Mouse (Mus musculus): ENCODE results near the gene Cfap100. TPM values are rescaled to one million over a fixed set of nuclear protein-coding genes. Genes with fewer than 3 reads are reported as not detected.

Cfap100 gene
- total and polyA plus RNA-seq, 3 experiments, result 0.10 TPM; not detected in 2

DNA sequence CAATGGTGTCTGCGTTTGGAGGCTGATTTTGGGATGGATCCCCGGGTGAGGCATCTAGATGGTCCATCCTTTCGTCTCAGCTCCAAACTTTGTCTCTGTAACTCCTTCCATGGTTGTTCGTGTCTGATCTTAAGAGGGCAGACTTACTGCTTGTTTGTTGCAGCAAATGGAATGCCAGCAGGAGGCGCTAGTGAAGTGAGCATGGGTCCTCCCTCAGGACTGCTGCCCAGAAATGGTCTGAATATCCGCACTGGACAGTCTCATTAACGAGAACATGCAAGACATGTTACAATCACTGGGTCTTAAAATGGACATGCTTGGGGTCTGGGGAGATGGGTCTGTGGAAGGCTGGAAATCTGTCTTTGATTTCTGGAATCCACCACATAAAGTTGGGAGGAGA lies 21.6 kb upstream of the Cfap100 start:
- Histone ChIP-seq H3K27me3 (replicated peaks) (peaks cover 86% of the 10 kb centered on the region), H3K79me2 (replicated peaks; ENCODE audit: control insufficient read depth, extremely low read depth, insufficient read depth, poor library complexity, severe bottlenecking) (no peaks in the 10 kb centered on the region), H3K9ac (ENCODE audit: insufficient read depth, low read depth) (no peak overlapping the region), H3K36me3 (replicated peaks in 1 of 2; ENCODE audit: control insufficient read depth in 1 of 2, insufficient read depth in 1 of 2, low read length in 1 of 2) (no peaks in the 10 kb centered on the region), H3K9me3 (replicated peaks; ENCODE audit: low read length) (no peaks in the 10 kb centered on the region), H3K4me1 (ENCODE audit: control insufficient read depth in 1 of 2, insufficient read depth in 2 of 2) (no peaks in the 10 kb centered on the region), H3K4me3 (replicated peaks in 1 of 3; ENCODE audit: low read depth in 2 of 3, low read length in 2 of 3, poor library complexity in 1 of 3) (no peak overlapping the region), H3K27ac (ENCODE audit: insufficient read depth, low read depth) (no peak overlapping the region), H3K4me2 (ENCODE audit: insufficient read depth, low read depth, poor library complexity, severe bottlenecking) (no peak overlapping the region)
- peak; percentile 59 to 86 for TF ChIP-seq CTCF (conservative IDR thresholded peaks at IDR 0.05 in 1 of 2, IDR thresholded peaks at IDR 0.05 in 1 of 2; ENCODE audit: low read depth in 2 of 2, low read length in 2 of 2)
- peak; percentile 64 for TF ChIP-seq RAD21 (IDR thresholded peaks at IDR 0.05; ENCODE audit: low read depth, low read length)
- no peak for TF ChIP-seq TBP (conservative IDR thresholded peaks at IDR 0.05; ENCODE audit: low read depth, low read length)
- TF ChIP-seq SMC3 (IDR thresholded peaks at IDR 0.05; ENCODE audit: low read depth, low read length), result peak; percentile 81
- dilution Hi-C loops (cut with MboI; ENCODE audit: extremely low pct_ligation_motif_present, extremely low pct_unique_long_range_greater_than_20kb, low sequenced_read_pairs) (no loop called here), in situ Hi-C loops (cut with MboI; ENCODE audit: low pct_ligation_motif_present, low pct_unique_long_range_greater_than_20kb, low sequenced_read_pairs) (no loop called here)
- peak; percentile 39 for DNase-seq (ENCODE audit: extremely low read depth)

DNA sequence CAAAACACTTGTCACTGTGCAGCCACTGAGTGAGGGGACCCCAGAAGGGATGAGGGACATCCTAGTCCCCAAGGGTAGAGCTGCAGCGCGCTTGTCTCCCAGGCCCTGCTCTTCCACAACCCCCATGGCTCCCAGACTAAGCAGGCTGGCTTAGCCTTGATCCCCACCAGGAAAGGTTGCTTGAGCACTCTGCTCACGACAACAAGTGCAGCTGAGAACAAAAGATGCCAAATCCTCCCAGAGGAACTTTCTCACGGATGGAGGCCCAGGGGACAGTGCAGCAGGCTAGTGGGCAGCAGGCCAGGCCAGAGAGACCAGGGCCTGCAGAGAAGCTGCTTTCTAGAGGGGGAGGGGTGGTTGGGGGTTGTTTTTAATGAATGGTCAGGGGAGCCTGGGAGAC lies 18.3 kb upstream of the Cfap100 start:
- no peak overlapping the region for H3K27ac ChIP-seq (ENCODE audit: insufficient read depth, low read depth)
- dilution Hi-C loops (cut with MboI; ENCODE audit: extremely low pct_ligation_motif_present, extremely low pct_unique_long_range_greater_than_20kb, low sequenced_read_pairs) (no loop called here), in situ Hi-C loops (cut with MboI; ENCODE audit: low pct_ligation_motif_present, low pct_unique_long_range_greater_than_20kb, low sequenced_read_pairs) (no loop called here)
- no peak for TF ChIP-seq IRF4 (IDR thresholded peaks at IDR 0.05; ENCODE audit: low read depth, low read length)
- no peak for TF ChIP-seq E2F4 (IDR thresholded peaks at IDR 0.05; ENCODE audit: insufficient replicate concordance, low read depth, low read length)
- no peak for TF ChIP-seq ZNF384 (IDR thresholded peaks at IDR 0.05; ENCODE audit: low read depth, low read length)
- no peak for TF ChIP-seq RCOR1 (conservative IDR thresholded peaks at IDR 0.05; ENCODE audit: low read depth, low read length)
- no peak for TF ChIP-seq HCFC1 (IDR thresholded peaks at IDR 0.05; ENCODE audit: low read depth, low read length)
- no peak for TF ChIP-seq MYC (IDR thresholded peaks at IDR 0.05; ENCODE audit: low read depth, low read length)
- no peak overlapping the region for H3K4me2 ChIP-seq (ENCODE audit: insufficient read depth, low read depth, poor library complexity, severe bottlenecking)
- H3K36me3 ChIP-seq (replicated peaks in 1 of 2; ENCODE audit: control insufficient read depth in 1 of 2, insufficient read depth in 1 of 2, low read length in 1 of 2), result no peaks in the 10 kb centered on the region
- no peaks in the 10 kb centered on the region for H3K9me3 ChIP-seq (replicated peaks; ENCODE audit: low read length)
- H3K4me3 ChIP-seq (replicated peaks in 1 of 3; ENCODE audit: low read depth in 2 of 3, low read length in 2 of 3, poor library complexity in 1 of 3), result no peak overlapping the region
- DNase-seq (ENCODE audit: extremely low read depth), result no peak
- H3K4me1 ChIP-seq (ENCODE audit: control insufficient read depth in 1 of 2, insufficient read depth in 2 of 2), result no peaks in the 10 kb centered on the region
- no peaks in the 10 kb centered on the region for H3K79me2 ChIP-seq (replicated peaks; ENCODE audit: control insufficient read depth, extremely low read depth, insufficient read depth, poor library complexity, severe bottlenecking)
- no peak overlapping the region for H3K9ac ChIP-seq (ENCODE audit: insufficient read depth, low read depth)
- H3K27me3 ChIP-seq (replicated peaks), result peaks cover 58% of the 10 kb centered on the region

DNA sequence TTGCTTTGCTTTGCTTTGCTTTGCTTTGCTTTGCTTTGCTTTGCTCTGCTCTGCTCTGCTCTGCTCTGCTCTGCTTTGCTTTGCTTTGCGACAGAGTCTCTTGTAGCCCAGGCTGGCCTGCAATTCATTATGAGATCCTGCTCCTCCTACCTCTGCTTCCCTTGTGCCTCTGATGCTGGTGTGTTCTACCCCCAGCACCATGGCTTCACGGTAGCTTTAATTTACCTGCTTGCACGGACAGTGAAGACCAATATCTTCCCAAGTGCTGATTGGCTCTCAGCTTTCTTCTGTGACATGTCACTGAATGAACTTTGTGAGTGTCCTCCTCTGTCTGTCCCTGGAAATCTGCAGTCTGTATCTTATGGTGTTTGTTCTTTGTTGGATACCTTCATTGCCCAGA lies 8.4 kb upstream of the Cfap100 start:
- in situ Hi-C loops (cut with MboI; ENCODE audit: low pct_ligation_motif_present, low pct_unique_long_range_greater_than_20kb, low sequenced_read_pairs), result loop anchor here (10.0 kb wide), 1 partner anchor 88 kb away; no protein-coding TSS in a partner anchor
- Histone ChIP-seq H3K9me3 (replicated peaks; ENCODE audit: low read length) (peaks cover 7% of the 10 kb centered on the region), H3K9ac (ENCODE audit: insufficient read depth, low read depth) (no peak overlapping the region), H3K4me1 (ENCODE audit: control insufficient read depth in 1 of 2, insufficient read depth in 2 of 2) (no peaks in the 10 kb centered on the region), H3K27ac (ENCODE audit: insufficient read depth, low read depth) (no peak overlapping the region), H3K4me3 (replicated peaks in 1 of 3; ENCODE audit: low read depth in 2 of 3, low read length in 2 of 3, poor library complexity in 1 of 3) (no peak overlapping the region), H3K4me2 (ENCODE audit: insufficient read depth, low read depth, poor library complexity, severe bottlenecking) (no peak overlapping the region), H3K27me3 (replicated peaks) (peaks cover 52% of the 10 kb centered on the region), H3K36me3 (replicated peaks in 1 of 2; ENCODE audit: control insufficient read depth in 1 of 2, insufficient read depth in 1 of 2, low read length in 1 of 2) (no peaks in the 10 kb centered on the region), H3K79me2 (replicated peaks; ENCODE audit: control insufficient read depth, extremely low read depth, insufficient read depth, poor library complexity, severe bottlenecking) (no peaks in the 10 kb centered on the region)
- TF ChIP-seq MYC (IDR thresholded peaks at IDR 0.05; ENCODE audit: low read depth, low read length) (no peak), MEF2A (IDR thresholded peaks at IDR 0.05; ENCODE audit: borderline replicate concordance, low read depth, low read length) (no peak), UBTF (IDR thresholded peaks at IDR 0.05; ENCODE audit: low read depth, low read length) (no peak), JUN (IDR thresholded peaks at IDR 0.05; ENCODE audit: insufficient read depth, low read depth, low read length) (no peak), CTCF (conservative IDR thresholded peaks at IDR 0.05 in 1 of 2, IDR thresholded peaks at IDR 0.05 in 1 of 2; ENCODE audit: low read depth in 2 of 2, low read length in 2 of 2) (no peak), USF1 (IDR thresholded peaks at IDR 0.05; ENCODE audit: low read depth, low read length) (no peak), E2F4 (IDR thresholded peaks at IDR 0.05; ENCODE audit: insufficient replicate concordance, low read depth, low read length) (no peak), KAT2A (IDR thresholded peaks at IDR 0.05; ENCODE audit: insufficient replicate concordance, low read length) (no peak), IRF4 (IDR thresholded peaks at IDR 0.05; ENCODE audit: low read depth, low read length) (no peak), MXI1 (IDR thresholded peaks at IDR 0.05; ENCODE audit: low read depth, low read length) (no peak), EP300 (IDR thresholded peaks at IDR 0.05; ENCODE audit: low read length) (no peak), ETS1 (conservative IDR thresholded peaks at IDR 0.05; ENCODE audit: low read depth, low read length) (no peak)
- dilution Hi-C loops (cut with MboI; ENCODE audit: extremely low pct_ligation_motif_present, extremely low pct_unique_long_range_greater_than_20kb, low sequenced_read_pairs), result no loop called here
- DNase-seq (ENCODE audit: extremely low read depth), result no peak

Measured in CH12.LX (cell line).